Mouse (Mus musculus) ES-E14 (cell line): ENCODE measurements around the gene Uqcr10.

Experiments used
- CHD2 ChIP-seq: IDR thresholded peaks from 2 replicates; pipeline ENCODE4 v1.6.1; 2014; ENCODE audit warnings: mild to moderate bottlenecking, low read depth, low read length, inconsistent platforms
- HCFC1 ChIP-seq: IDR thresholded peaks from 2 replicates; pipeline ENCODE4 v1.6.1; 2012; ENCODE audit warnings: low read length, inconsistent platforms, borderline replicate concordance; ENCODE audit not compliant: insufficient read depth
- MAFK ChIP-seq: IDR thresholded peaks from 2 replicates; pipeline ENCODE4 v1.6.1; 2014; ENCODE audit warnings: mild to moderate bottlenecking, low read depth, low read length, inconsistent platforms; ENCODE audit not compliant: insufficient read depth
- ZNF384 ChIP-seq: IDR thresholded peaks from 2 replicates; pipeline ENCODE4 v1.6.1; 2012; ENCODE audit warnings: low read depth, low read length, inconsistent platforms

DNA sequence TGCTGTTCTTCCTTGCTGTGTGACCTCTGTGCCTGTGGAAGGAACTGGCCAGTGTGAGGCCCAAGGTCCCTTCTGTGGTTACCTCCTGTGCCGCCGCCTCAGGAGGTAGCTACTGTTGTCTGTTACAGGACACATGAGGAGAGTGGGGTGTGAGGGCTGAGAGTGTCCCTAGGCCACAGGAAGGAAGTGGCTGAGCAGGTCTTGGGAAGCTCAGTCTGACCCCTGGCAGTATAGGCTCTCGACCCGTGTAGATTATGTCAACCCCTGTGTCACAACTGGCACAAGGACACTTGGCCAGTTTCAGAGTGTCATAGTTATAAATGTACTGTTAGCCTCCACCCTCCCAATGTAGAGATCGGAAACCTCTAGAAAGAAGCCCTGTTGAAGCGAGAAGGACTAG lies 20.6 kb downstream of the Uqcr10 start:
- TF ChIP-seq CHD2 (no peak), MAFK (no peak), ZNF384 (no peak), HCFC1 (no peak)
